Mouse (Mus musculus): Measurements from ENCODE around the gene N4bp1.

- no peak for TF ChIP-seq CTCF (IDR thresholded peaks at IDR 0.05; ENCODE audit: control insufficient read depth, insufficient read depth, low read length)
- TF ChIP-seq POLR2A (IDR thresholded peaks at IDR 0.05; ENCODE audit: borderline replicate concordance, control insufficient read depth, low read depth, low read length): no peak
These were observed 37.6 kb upstream of the N4bp1 start for GRCm38 (mm10) chr8:86922673-86923072.
